Mouse (Mus musculus): ENCODE measurements around the gene Col4a1. TPM values are rescaled to one million over a fixed set of nuclear protein-coding genes. Genes with fewer than 3 reads are reported as not detected.

Col4a1 gene
- polyA plus RNA-seq, 1 experiment from 2014 or later = 176 TPM

GRCm38 (mm10) chr8:11234879-11235210 lies 77.8 kb downstream of the Col4a1 start:
- Histone ChIP-seq H3K9ac (replicated peaks) (no peak overlapping the region), H3K27ac (replicated peaks) (no peak overlapping the region), H3K36me3 (no peaks in the 10 kb centered on the region), H3K4me3 (no peak overlapping the region), H3K4me2 (replicated peaks) (no peak overlapping the region), H3K27me3 (no peaks in the 10 kb centered on the region), H3K4me1 (no peaks in the 10 kb centered on the region), H3K9me3 (no peaks in the 10 kb centered on the region)
- no peak for ATAC-seq (ENCODE audit: low FRiP score, low read depth)
- WGBS = 85% methylated on average over 6 of the region's 6 CpGs

- no peaks in the 10 kb centered on the region for H3K4me1 ChIP-seq
- WGBS = 65% methylated on average over 10 of the region's 10 CpGs
- H3K9ac ChIP-seq (replicated peaks) = no peak overlapping the region
- H3K4me3 ChIP-seq = no peak overlapping the region
- H3K9me3 ChIP-seq = no peaks in the 10 kb centered on the region
- no peak overlapping the region for H3K27ac ChIP-seq (replicated peaks)
- H3K36me3 ChIP-seq = no peaks in the 10 kb centered on the region
- H3K27me3 ChIP-seq = no peaks in the 10 kb centered on the region
- no peak overlapping the region for H3K4me2 ChIP-seq (replicated peaks)
- ATAC-seq (ENCODE audit: low FRiP score, low read depth) = no peak
Observed at GRCm38 (mm10) chr8:11234151-11234878, 78.3 kb downstream of the Col4a1 start.

GRCm38 (mm10) chr8:11233009-11233408 lies 79.6 kb downstream of the Col4a1 start:
- Histone ChIP-seq H3K4me1 (no peaks in the 10 kb centered on the region), H3K4me2 (replicated peaks) (no peak overlapping the region), H3K4me3 (no peak overlapping the region), H3K36me3 (no peaks in the 10 kb centered on the region), H3K9me3 (no peaks in the 10 kb centered on the region), H3K27ac (replicated peaks) (no peak overlapping the region), H3K9ac (replicated peaks) (no peak overlapping the region), H3K27me3 (no peaks in the 10 kb centered on the region)
- WGBS = 78% methylated on average over 4 of the region's 4 CpGs
- no peak for ATAC-seq (ENCODE audit: low FRiP score, low read depth)

- H3K27ac ChIP-seq (replicated peaks) = no peak overlapping the region
- H3K4me3 ChIP-seq = no peak overlapping the region
- H3K36me3 ChIP-seq = no peaks in the 10 kb centered on the region
- ATAC-seq (ENCODE audit: low FRiP score, low read depth) = no peak
- H3K4me1 ChIP-seq = peaks cover 4% of the 10 kb centered on the region; the same call in 1 of the 2 replicates
- H3K4me2 ChIP-seq (replicated peaks) = no peak overlapping the region
- no peaks in the 10 kb centered on the region for H3K9me3 ChIP-seq
- WGBS = 28% methylated on average over 4 of the region's 4 CpGs
- H3K27me3 ChIP-seq = no peaks in the 10 kb centered on the region
- H3K9ac ChIP-seq (replicated peaks) = no peak overlapping the region
Observed at GRCm38 (mm10) chr8:11230277-11230676, 82.3 kb downstream of the Col4a1 start.

- Histone ChIP-seq H3K27me3 (no peaks in the 10 kb centered on the region), H3K9ac (replicated peaks) (no peak overlapping the region), H3K27ac (replicated peaks) (no peak overlapping the region), H3K4me2 (replicated peaks) (no peak overlapping the region), H3K4me3 (no peak overlapping the region), H3K4me1 (peaks cover 4% of the 10 kb centered on the region; the same call in 1 of the 2 replicates), H3K9me3 (no peaks in the 10 kb centered on the region), H3K36me3 (no peaks in the 10 kb centered on the region)
- 48% methylated on average over 7 of the region's 7 CpGs for WGBS
- ATAC-seq (ENCODE audit: low FRiP score, low read depth) = no peak
Observed at GRCm38 (mm10) chr8:11227421-11227820, 85.2 kb downstream of the Col4a1 start.

- Histone ChIP-seq H3K27me3 (no peaks in the 10 kb centered on the region), H3K9ac (replicated peaks) (no peak overlapping the region), H3K4me1 (peaks cover 4% of the 10 kb centered on the region; the same call in 1 of the 2 replicates), H3K36me3 (no peaks in the 10 kb centered on the region), H3K4me3 (no peak overlapping the region), H3K27ac (replicated peaks) (no peak overlapping the region), H3K4me2 (replicated peaks) (no peak overlapping the region), H3K9me3 (no peaks in the 10 kb centered on the region)
- 89% methylated on average over 13 of the region's 13 CpGs for WGBS
- no peak for ATAC-seq (ENCODE audit: low FRiP score, low read depth)
Observed at GRCm38 (mm10) chr8:11225577-11226434, 86.8 kb downstream of the Col4a1 start.

- H3K36me3 ChIP-seq = no peaks in the 10 kb centered on the region
- no peaks in the 10 kb centered on the region for H3K27me3 ChIP-seq
- no peak overlapping the region for H3K9ac ChIP-seq (replicated peaks)
- H3K4me2 ChIP-seq (replicated peaks) = no peak overlapping the region
- no peak overlapping the region for H3K4me3 ChIP-seq
- H3K4me1 ChIP-seq = peaks cover 4% of the 10 kb centered on the region; the same call in 1 of the 2 replicates
- ATAC-seq (ENCODE audit: low FRiP score, low read depth) = no peak
- H3K9me3 ChIP-seq = no peaks in the 10 kb centered on the region
- H3K27ac ChIP-seq (replicated peaks) = no peak overlapping the region
- 73% methylated on average over 7 of the region's 7 CpGs for WGBS
Observed at GRCm38 (mm10) chr8:11224178-11224577, 88.4 kb downstream of the Col4a1 start.

GRCm38 (mm10) chr8:11221353-11221752 lies 91.3 kb downstream of the Col4a1 start:
- Histone ChIP-seq H3K27ac (replicated peaks) (no peak overlapping the region), H3K4me3 (no peak overlapping the region), H3K4me1 (no peaks in the 10 kb centered on the region), H3K9me3 (no peaks in the 10 kb centered on the region), H3K9ac (replicated peaks) (no peak overlapping the region), H3K27me3 (no peaks in the 10 kb centered on the region), H3K36me3 (no peaks in the 10 kb centered on the region), H3K4me2 (replicated peaks) (no peak overlapping the region)
- no peak for ATAC-seq (ENCODE audit: low FRiP score, low read depth)
- 92% methylated on average over 5 of the region's 5 CpGs for WGBS

GRCm38 (mm10) chr8:11219282-11219681 lies 93.3 kb downstream of the Col4a1 start:
- WGBS = 91% methylated on average over 6 of the region's 6 CpGs
- no peaks in the 10 kb centered on the region for H3K36me3 ChIP-seq
- no peak for ATAC-seq (ENCODE audit: low FRiP score, low read depth)
- H3K4me3 ChIP-seq = no peak overlapping the region
- H3K4me2 ChIP-seq (replicated peaks) = no peak overlapping the region
- H3K4me1 ChIP-seq = no peaks in the 10 kb centered on the region
- H3K27me3 ChIP-seq = no peaks in the 10 kb centered on the region
- no peaks in the 10 kb centered on the region for H3K9me3 ChIP-seq
- H3K9ac ChIP-seq (replicated peaks) = no peak overlapping the region
- no peak overlapping the region for H3K27ac ChIP-seq (replicated peaks)

GRCm38 (mm10) chr8:11215231-11215630 lies 97.4 kb downstream of the Col4a1 start:
- ATAC-seq (ENCODE audit: low FRiP score, low read depth) = peak; percentile 79
- H3K36me3 ChIP-seq = no peaks in the 10 kb centered on the region
- no peak overlapping the region for H3K9ac ChIP-seq (replicated peaks)
- no peaks in the 10 kb centered on the region for H3K27me3 ChIP-seq
- H3K4me2 ChIP-seq (replicated peaks) = no peak overlapping the region
- no peak overlapping the region for H3K27ac ChIP-seq (replicated peaks)
- H3K4me3 ChIP-seq = no peak overlapping the region
- WGBS = 30% methylated on average over 1 of the region's 1 CpGs
- no peaks in the 10 kb centered on the region for H3K4me1 ChIP-seq
- H3K9me3 ChIP-seq = no peaks in the 10 kb centered on the region

- Histone ChIP-seq H3K4me2 (replicated peaks) (no peak overlapping the region), H3K27me3 (no peaks in the 10 kb centered on the region), H3K4me1 (no peaks in the 10 kb centered on the region), H3K9ac (replicated peaks) (no peak overlapping the region), H3K27ac (replicated peaks) (no peak overlapping the region), H3K4me3 (no peak overlapping the region), H3K36me3 (no peaks in the 10 kb centered on the region), H3K9me3 (no peaks in the 10 kb centered on the region)
- WGBS = 86% methylated on average over 8 of the region's 8 CpGs
- ATAC-seq (ENCODE audit: low FRiP score, low read depth) = no peak
Observed at GRCm38 (mm10) chr8:11206509-11206908, 106.1 kb downstream of the Col4a1 start.

GRCm38 (mm10) chr8:11205532-11205931 lies 107.1 kb downstream of the Col4a1 start:
- no peak overlapping the region for H3K4me3 ChIP-seq

More at GRCm38 (mm10) chr8:11205532-11205931, 107.1 kb downstream of the Col4a1 start:
- WGBS = 90% methylated on average over 9 of the region's 9 CpGs
- Histone ChIP-seq H3K4me1 (no peaks in the 10 kb centered on the region), H3K9ac (replicated peaks) (no peak overlapping the region), H3K27ac (replicated peaks) (no peak overlapping the region), H3K4me2 (replicated peaks) (no peak overlapping the region), H3K9me3 (no peaks in the 10 kb centered on the region), H3K36me3 (no peaks in the 10 kb centered on the region), H3K27me3 (no peaks in the 10 kb centered on the region)
- no peak for ATAC-seq (ENCODE audit: low FRiP score, low read depth)

Data from midbrain, embryonic 12.5 days (tissue).